Mouse (Mus musculus): ENCODE measurements around the gene Dnhd1. TPM values are rescaled to one million over a fixed set of nuclear protein-coding genes. Genes with fewer than 3 reads are reported as not detected.

Dnhd1 gene
- 1.4 and 1.5 TPM in 2 replicates for polyA plus RNA-seq (2016; fragmentation: Nextera tagmentation; extraction: Ambion mirVana)

- 0 out of 2 replicates have a peak within 1 kb of the TSS, but pooled peaks have one; percentile 18 for H3K9ac ChIP-seq
- H3K4me2 ChIP-seq (replicated peaks): peak within 1 kb of the TSS; percentile 72
- H3K27ac ChIP-seq: no peak within 1 kb of the TSS
- peak within 1 kb of the TSS; percentile 28 for H3K4me3 ChIP-seq
- no peaks in the 10 kb centered on the region for H3K36me3 ChIP-seq
- H3K9me3 ChIP-seq: no peaks in the 10 kb centered on the region
- WGBS: 4% methylated on average over 17 of the region's 17 CpGs
- H3K4me1 ChIP-seq: peaks cover 10% of the 10 kb centered on the region
- no peaks in the 10 kb centered on the region for H3K27me3 ChIP-seq (replicated peaks)
- peak; percentile 95 for ATAC-seq (ENCODE audit: low FRiP score, low read depth)
Observed at GRCm38 (mm10) chr7:105650639-105651435, at the start of gene Dnhd1. Dnhd1 (plus strand) TSS chr7:105650827.

- H3K27ac ChIP-seq: no peak overlapping the region
- WGBS: 40% methylated on average over 9 of the region's 9 CpGs
- H3K9me3 ChIP-seq: 0 out of 2 replicates have a peak, but pooled peaks cover 4% of the 10 kb centered on the region
- H3K36me3 ChIP-seq: no peaks in the 10 kb centered on the region
- H3K27me3 ChIP-seq (replicated peaks): no peaks in the 10 kb centered on the region
- no peaks in the 10 kb centered on the region for H3K4me1 ChIP-seq
- H3K9ac ChIP-seq: no peak overlapping the region
- no peak overlapping the region for H3K4me3 ChIP-seq
- H3K4me2 ChIP-seq (replicated peaks): no peak overlapping the region
- ATAC-seq (ENCODE audit: low FRiP score, low read depth): peak; percentile 75; the same call in 1 of the 2 replicates
Observed at GRCm38 (mm10) chr7:105602860-105603623, 47.6 kb upstream of the Dnhd1 start.

- Histone ChIP-seq H3K27me3 (replicated peaks) (no peaks in the 10 kb centered on the region), H3K36me3 (peaks cover 38% of the 10 kb centered on the region), H3K4me2 (replicated peaks) (no peak overlapping the region), H3K4me3 (no peak overlapping the region), H3K4me1 (no peaks in the 10 kb centered on the region), H3K9me3 (0 out of 2 replicates have a peak, but pooled peaks cover 4% of the 10 kb centered on the region), H3K9ac (no peak overlapping the region), H3K27ac (no peak overlapping the region)
- no peak for ATAC-seq (ENCODE audit: low FRiP score, low read depth)
- WGBS: 89% methylated on average over 3 of the region's 3 CpGs
Observed at GRCm38 (mm10) chr7:105608467-105608866, 42.2 kb upstream of the Dnhd1 start.

- Histone ChIP-seq H3K4me2 (replicated peaks) (no peak overlapping the region), H3K4me3 (no peak overlapping the region), H3K9ac (no peak overlapping the region), H3K9me3 (no peaks in the 10 kb centered on the region), H3K27me3 (replicated peaks) (no peaks in the 10 kb centered on the region), H3K27ac (no peak overlapping the region), H3K36me3 (peaks cover 70% of the 10 kb centered on the region), H3K4me1 (no peaks in the 10 kb centered on the region)
- no peak for ATAC-seq (ENCODE audit: low FRiP score, low read depth)
- 100% methylated on average over 1 of the region's 1 CpGs for WGBS
Observed at GRCm38 (mm10) chr7:105611767-105612166, 38.9 kb upstream of the Dnhd1 start.

- Histone ChIP-seq H3K4me1 (no peaks in the 10 kb centered on the region), H3K4me2 (replicated peaks) (no peak overlapping the region), H3K27me3 (replicated peaks) (no peaks in the 10 kb centered on the region), H3K36me3 (peaks cover 97% of the 10 kb centered on the region), H3K4me3 (no peak overlapping the region), H3K9me3 (no peaks in the 10 kb centered on the region), H3K27ac (no peak overlapping the region), H3K9ac (no peak overlapping the region)
- 90% methylated on average over 1 of the region's 1 CpGs for WGBS
- no peak for ATAC-seq (ENCODE audit: low FRiP score, low read depth)
Observed at GRCm38 (mm10) chr7:105614400-105614799, 36.2 kb upstream of the Dnhd1 start.

- no peak overlapping the region for H3K27ac ChIP-seq
- H3K36me3 ChIP-seq: peaks cover 98% of the 10 kb centered on the region
- no peak overlapping the region for H3K4me3 ChIP-seq
- no peaks in the 10 kb centered on the region for H3K4me1 ChIP-seq
- H3K4me2 ChIP-seq (replicated peaks): no peak overlapping the region
- no peaks in the 10 kb centered on the region for H3K27me3 ChIP-seq (replicated peaks)
- no peak overlapping the region for H3K9ac ChIP-seq
- no peak for ATAC-seq (ENCODE audit: low FRiP score, low read depth)
- H3K9me3 ChIP-seq: no peaks in the 10 kb centered on the region
- WGBS: 83% methylated on average over 1 of the region's 1 CpGs
Observed at GRCm38 (mm10) chr7:105615720-105616119, 34.9 kb upstream of the Dnhd1 start.

- no peak overlapping the region for H3K9ac ChIP-seq
- H3K4me2 ChIP-seq (replicated peaks): no peak overlapping the region
- no peaks in the 10 kb centered on the region for H3K9me3 ChIP-seq
- no peaks in the 10 kb centered on the region for H3K4me1 ChIP-seq
- no peak overlapping the region for H3K27ac ChIP-seq
- H3K27me3 ChIP-seq (replicated peaks): no peaks in the 10 kb centered on the region
- H3K4me3 ChIP-seq: no peak overlapping the region
- WGBS: 89% methylated on average over 6 of the region's 6 CpGs
- ATAC-seq (ENCODE audit: low FRiP score, low read depth): no peak
- peaks cover 98% of the 10 kb centered on the region for H3K36me3 ChIP-seq
Observed at GRCm38 (mm10) chr7:105616561-105616960, 34.1 kb upstream of the Dnhd1 start.

GRCm38 (mm10) chr7:105617810-105618209 lies 32.8 kb upstream of the Dnhd1 start:
- Histone ChIP-seq H3K4me3 (no peak overlapping the region), H3K27me3 (replicated peaks) (no peaks in the 10 kb centered on the region), H3K9me3 (no peaks in the 10 kb centered on the region), H3K9ac (no peak overlapping the region), H3K4me1 (no peaks in the 10 kb centered on the region), H3K27ac (no peak overlapping the region), H3K4me2 (replicated peaks) (no peak overlapping the region), H3K36me3 (peaks cover 98% of the 10 kb centered on the region)
- no peak for ATAC-seq (ENCODE audit: low FRiP score, low read depth)
- WGBS: 95% methylated on average over 22 of the region's 22 CpGs

- no peak overlapping the region for H3K27ac ChIP-seq
- H3K9me3 ChIP-seq: no peaks in the 10 kb centered on the region
- H3K4me2 ChIP-seq (replicated peaks): no peak overlapping the region
- 90% methylated on average over 3 of the region's 3 CpGs for WGBS
- no peak for ATAC-seq (ENCODE audit: low FRiP score, low read depth)
- H3K9ac ChIP-seq: no peak overlapping the region
- peaks cover 98% of the 10 kb centered on the region for H3K36me3 ChIP-seq
- no peak overlapping the region for H3K4me3 ChIP-seq
- no peaks in the 10 kb centered on the region for H3K27me3 ChIP-seq (replicated peaks)
- H3K4me1 ChIP-seq: no peaks in the 10 kb centered on the region
Observed at GRCm38 (mm10) chr7:105619701-105620100, 30.9 kb upstream of the Dnhd1 start.

- Histone ChIP-seq H3K9me3 (no peaks in the 10 kb centered on the region), H3K27ac (no peak overlapping the region), H3K9ac (no peak overlapping the region), H3K27me3 (replicated peaks) (no peaks in the 10 kb centered on the region), H3K4me3 (no peak overlapping the region), H3K36me3 (peaks cover 93% of the 10 kb centered on the region), H3K4me1 (no peaks in the 10 kb centered on the region), H3K4me2 (replicated peaks) (no peak overlapping the region)
- WGBS: 90% methylated on average over 4 of the region's 4 CpGs
- ATAC-seq (ENCODE audit: low FRiP score, low read depth): no peak
Observed at GRCm38 (mm10) chr7:105621053-105621452, 29.6 kb upstream of the Dnhd1 start.

GRCm38 (mm10) chr7:105621646-105622292 lies 28.9 kb upstream of the Dnhd1 start:
- Histone ChIP-seq H3K9me3 (no peaks in the 10 kb centered on the region), H3K27me3 (replicated peaks) (no peaks in the 10 kb centered on the region), H3K27ac (no peak overlapping the region), H3K4me1 (no peaks in the 10 kb centered on the region), H3K9ac (no peak overlapping the region), H3K4me3 (no peak overlapping the region), H3K4me2 (replicated peaks) (no peak overlapping the region), H3K36me3 (peaks cover 87% of the 10 kb centered on the region)
- no peak for ATAC-seq (ENCODE audit: low FRiP score, low read depth)
- WGBS: 85% methylated on average over 8 of the region's 8 CpGs

GRCm38 (mm10) chr7:105625397-105625796 lies 25.2 kb upstream of the Dnhd1 start:
- Histone ChIP-seq H3K9ac (no peak overlapping the region), H3K27me3 (replicated peaks) (no peaks in the 10 kb centered on the region), H3K27ac (no peak overlapping the region), H3K36me3 (peaks cover 52% of the 10 kb centered on the region), H3K4me1 (peaks cover 11% of the 10 kb centered on the region), H3K9me3 (no peaks in the 10 kb centered on the region), H3K4me3 (no peak overlapping the region), H3K4me2 (replicated peaks) (no peak overlapping the region)
- ATAC-seq (ENCODE audit: low FRiP score, low read depth): no peak
- 80% methylated on average over 6 of the region's 6 CpGs for WGBS
